Mouse (Mus musculus): ENCODE results near the gene Sh2b3.

- TF ChIP-seq POLR2A (IDR thresholded peaks at IDR 0.05; ENCODE audit: low read depth, low read length) (no peak; the same call in 1 of the 2 replicates), CTCF (IDR thresholded peaks at IDR 0.05; ENCODE audit: extremely low read depth, insufficient read length, insufficient replicate concordance, low read depth, low read length) (no peak)
Observed at GRCm38 (mm10) chr5:121834991-121835747, 2.3 kb downstream of the Sh2b3 start.

Data from small intestine, adult 2 months (tissue).